Mouse (Mus musculus) bone marrow macrophage, adult 2 months (primary cell): ENCODE results near the gene Sirt1.

Experiments used
- CTCF ChIP-seq: IDR thresholded peaks from 2 replicates; pipeline ENCODE4 v1.5.1; 2012; ENCODE audit warnings: low read depth, mild to moderate bottlenecking, low read length, moderate library complexity
- POLR2A ChIP-seq: IDR thresholded peaks from 2 replicates; pipeline ENCODE4 v1.6.1; 2012; ENCODE audit warnings: mild to moderate bottlenecking, low read depth, low read length, borderline replicate concordance

GRCm38 (mm10) chr10:63341351-63341750 lies 40.2 kb downstream of the Sirt1 start:
- TF ChIP-seq CTCF (no peak), POLR2A (no peak)
